Mouse (Mus musculus): ENCODE results near the gene Pom121l2.

The Pom121l2 gene

DNA sequence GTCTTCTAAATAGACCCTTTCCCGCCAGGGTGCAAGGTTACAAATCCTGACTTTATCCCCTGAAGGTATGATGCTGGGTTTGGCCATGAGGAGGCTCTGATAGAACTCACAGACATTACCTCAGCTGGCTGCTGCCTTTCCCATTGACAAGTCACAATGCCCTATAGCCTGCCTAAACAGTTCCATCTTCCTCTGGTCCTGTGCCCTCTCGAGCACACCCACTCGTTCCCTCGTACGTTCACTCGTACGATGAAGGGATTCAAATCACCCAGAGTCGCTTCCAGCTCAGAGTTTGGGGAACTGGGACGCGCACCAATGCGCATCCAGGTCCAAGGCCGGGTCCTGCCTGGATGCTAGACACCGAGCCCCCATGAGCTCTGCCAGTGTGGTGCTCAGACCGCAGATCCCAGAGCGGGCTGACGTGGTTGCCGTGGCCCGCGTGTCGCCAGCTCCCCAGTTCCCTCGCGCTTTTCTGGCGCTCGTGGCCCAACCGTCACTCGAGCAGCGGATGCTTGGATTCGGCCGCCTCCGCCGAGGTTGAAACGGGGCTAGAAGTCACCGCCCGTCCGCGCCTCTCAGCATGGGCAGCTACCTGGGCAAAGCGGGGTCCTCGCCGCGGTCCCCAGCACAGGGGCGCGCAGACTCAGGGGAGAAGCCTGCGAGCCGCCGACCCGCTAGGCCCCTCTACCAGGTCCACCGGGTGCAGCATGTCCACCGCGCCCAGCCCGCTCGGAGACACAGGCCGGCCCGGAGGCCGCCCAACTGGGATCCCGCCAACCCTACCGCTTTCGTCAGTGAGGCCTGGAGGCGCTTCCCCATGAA lies at the start of gene Pom121l2:
TSS of gene Pom121l2 (plus strand) at position 214 of the 822 bp plus-strand sequence.
- peak; percentile 97 for DNase-seq

DNA sequence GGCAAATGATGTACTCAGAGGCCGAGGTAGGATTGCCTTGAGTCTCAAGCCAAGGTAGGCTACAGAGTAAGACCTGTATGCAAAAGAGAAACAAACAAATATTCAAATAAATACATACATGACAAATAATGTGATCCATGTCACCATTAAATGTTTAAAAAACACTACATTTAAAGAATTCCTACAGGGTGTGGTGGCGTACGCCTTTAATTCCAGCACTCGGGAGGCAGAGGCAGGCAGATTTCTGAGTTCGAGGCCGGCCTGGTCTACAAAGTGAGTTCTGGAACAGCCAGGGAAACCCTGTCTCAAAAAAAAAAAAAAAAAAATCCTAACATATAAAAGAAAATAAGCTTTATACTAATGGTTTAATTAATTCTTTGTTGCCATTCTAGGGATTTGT lies 49.3 kb upstream of the Pom121l2 start:
- no peak for DNase-seq

DNA sequence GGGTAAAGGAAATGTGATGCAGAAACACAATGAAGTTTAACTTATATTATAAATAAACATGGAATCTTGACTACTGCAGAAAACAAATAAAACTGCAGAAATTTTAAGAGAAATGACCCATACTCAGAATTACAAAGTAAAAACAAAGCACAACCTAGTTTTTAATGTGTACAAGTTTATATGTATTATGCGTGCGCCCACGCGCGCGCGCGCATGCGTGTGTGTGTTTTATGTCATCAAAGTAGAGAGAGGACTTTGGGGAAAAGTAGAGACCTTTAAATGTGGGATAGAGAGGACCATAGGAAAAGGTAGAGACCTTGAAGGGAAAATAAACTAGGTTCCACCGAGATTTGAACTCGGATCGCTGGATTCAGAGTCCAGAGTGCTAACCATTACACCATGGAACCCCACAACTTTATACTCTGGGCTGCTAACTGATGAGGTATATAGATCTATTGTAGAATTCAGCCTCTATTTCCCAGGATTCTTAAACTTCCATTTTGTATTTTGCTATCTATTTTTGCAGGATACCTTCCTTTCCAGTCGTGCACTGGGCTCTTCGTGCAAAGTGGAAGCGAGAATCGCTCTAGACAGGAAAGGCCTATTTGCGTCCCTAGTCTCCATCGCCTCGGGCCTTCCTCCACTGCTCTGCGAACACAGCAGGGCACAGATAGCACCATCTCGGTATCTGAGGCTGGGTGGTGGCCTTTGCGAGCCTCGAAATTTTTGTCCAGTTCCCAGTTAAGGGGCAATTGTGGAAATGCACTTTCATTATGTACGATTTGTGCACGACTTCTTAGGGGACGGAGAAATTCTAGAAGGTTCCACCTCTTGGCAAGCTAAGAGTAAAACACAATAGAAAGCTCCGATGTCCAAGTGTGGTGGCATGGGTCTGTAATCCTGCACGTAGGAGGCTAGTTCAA lies 47.1 kb upstream of the Pom121l2 start:
- DNase-seq = no peak

DNA sequence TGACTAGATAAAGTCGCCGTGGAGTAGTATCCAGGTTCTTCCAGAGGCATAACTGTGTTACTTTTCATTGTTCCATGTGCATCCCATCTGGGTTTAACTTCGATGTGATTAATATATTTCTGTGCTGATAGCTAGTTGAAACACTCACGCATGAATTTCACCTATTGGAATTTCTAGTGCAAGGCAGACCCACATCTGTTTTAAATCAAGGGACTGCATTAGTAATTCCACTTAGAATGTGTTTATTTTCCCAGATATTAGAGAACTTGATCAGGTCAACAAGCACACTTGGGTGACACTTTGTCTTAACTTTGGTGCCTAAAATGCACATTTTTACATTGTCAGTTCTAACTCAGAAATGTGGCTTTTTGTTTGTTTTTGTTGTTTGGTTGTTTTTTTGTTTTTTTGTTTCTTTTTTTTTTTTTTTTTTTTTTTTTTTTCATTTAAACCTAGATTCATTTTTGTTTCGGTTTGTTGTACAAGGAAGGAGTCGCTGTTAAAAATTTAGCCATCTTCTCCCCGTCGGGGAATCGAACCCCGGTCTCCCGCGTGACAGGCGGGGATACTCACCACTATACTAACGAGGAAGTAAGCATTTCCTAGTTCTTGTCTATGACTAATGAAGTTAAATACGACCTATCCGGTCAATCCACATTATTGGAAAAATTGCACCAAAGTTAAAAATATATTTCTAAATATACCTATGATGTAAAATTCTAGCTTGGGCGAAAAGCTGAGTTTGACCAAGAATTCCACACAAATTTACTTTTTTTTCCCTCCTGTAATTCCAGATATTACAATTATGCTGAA lies 45.8 kb upstream of the Pom121l2 start:
- DNase-seq = peak; percentile 91

DNA sequence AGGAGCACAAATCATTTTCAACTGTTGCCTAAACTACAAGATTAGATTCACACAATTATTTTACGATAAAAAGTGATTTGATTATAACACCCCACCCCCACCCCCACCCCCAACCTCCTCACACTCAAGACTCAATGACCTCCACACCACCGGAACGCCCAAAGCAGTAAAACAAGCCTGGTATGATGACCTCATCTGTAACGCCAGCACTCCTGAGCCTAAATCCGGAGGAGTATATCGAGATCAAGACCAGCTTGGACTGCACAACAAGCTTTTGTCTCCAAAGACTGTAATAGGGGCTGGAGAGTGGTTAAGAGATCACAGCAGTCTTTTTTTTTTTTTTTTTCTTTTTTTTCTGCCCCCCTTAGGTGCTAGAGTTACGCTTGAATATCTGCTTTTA lies 45.2 kb upstream of the Pom121l2 start:
- DNase-seq = no peak

DNA sequence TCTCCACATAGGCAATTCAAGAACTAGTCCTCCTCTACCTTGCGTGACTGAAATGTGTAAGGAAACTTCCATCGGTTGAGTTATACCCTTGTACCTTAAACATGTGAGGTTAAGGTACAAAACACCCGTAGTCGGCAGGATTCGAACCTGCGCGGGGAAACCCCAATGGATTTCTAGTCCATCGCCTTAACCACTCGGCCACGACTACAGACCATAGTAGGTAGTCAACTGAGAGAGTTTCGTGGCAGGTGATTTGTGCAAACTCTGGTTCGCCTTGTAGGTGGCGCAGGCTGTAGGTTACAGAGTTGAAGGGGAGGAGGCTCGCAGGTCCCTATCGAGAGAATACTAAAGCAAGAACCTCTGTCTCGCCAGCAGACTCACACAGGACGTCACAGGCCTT lies 44.0 kb upstream of the Pom121l2 start:
- peak; percentile 92 for DNase-seq

DNA sequence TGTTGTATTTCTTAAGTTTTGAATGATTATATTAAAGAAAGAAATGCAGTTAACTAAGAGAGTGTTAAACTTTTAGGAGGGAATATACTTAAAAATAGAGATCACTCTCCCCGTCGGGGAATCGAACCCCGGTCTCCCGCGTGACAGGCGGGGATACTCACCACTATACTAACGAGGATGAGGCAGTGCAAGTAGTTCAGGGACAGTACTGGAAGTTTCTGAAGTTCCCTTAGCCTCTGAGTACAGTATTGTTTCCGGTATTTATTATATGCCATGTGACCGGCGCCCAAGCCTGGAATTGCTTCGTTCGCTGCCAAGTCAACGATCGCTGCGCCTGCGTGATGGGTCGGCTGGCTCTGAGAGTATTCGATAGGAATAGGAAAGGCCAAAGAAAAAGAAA lies 40.8 kb upstream of the Pom121l2 start:
- DNase-seq = peak; percentile 98

DNA sequence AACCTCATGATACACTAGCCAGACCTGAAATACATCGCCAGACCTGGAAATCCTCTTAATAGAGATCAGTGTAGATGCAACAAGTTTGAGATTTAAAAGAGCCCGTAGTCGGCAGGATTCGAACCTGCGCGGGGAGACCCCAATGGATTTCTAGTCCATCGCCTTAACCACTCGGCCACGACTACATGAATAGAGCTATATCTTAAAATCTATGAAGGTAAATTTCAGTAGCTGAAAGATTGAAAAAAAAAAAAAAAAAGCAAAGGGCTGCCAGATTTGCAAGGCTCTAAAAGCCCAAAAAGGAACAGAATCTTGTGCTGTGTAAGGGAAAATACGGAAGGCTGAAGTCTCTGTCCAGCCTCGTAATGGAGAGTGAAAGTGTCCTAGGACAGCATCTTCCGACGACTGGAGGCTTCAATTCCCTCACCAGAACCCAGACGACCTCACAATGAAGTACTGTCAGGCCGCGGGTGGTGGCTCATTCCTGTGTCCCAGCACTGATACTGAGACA lies 40.1 kb upstream of the Pom121l2 start:
- DNase-seq = peak; percentile 97

DNA sequence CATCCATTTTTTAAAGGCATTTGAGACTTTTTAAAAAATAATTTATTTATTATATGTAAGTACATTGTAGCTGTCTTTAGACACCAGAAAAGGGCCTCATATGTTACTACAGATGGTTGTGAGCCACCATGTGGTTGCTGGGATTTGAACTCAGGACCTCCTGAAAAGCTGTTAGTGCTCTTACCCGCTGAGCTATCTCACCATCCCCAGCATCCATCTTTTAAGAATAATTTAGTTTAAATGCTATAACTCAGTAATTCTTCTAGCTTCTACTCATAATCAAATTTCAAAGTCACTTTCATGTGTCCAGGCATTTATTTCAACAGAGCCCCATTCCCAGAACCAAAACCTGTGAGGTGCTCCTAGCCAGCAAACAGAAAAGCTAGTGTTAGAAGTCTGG lies 37.4 kb upstream of the Pom121l2 start:
- peak; percentile 17 for DNase-seq

DNA sequence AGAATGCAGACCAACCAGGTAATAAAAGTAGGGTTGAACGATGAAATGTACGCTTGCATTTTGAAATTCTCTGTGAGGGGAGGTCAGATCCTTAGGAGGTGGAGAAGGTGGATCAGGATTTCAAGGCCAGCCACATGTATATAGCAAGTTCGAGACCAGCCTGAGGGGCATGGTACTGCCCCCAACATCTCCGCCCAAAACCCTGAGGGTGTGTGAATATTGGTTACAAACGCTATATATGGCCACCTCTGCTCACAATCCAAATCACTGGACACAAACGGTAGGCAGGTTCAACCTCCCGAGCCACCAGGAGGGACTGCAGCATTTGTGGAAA lies 36.4 kb upstream of the Pom121l2 start:
- DNase-seq = no peak

DNA sequence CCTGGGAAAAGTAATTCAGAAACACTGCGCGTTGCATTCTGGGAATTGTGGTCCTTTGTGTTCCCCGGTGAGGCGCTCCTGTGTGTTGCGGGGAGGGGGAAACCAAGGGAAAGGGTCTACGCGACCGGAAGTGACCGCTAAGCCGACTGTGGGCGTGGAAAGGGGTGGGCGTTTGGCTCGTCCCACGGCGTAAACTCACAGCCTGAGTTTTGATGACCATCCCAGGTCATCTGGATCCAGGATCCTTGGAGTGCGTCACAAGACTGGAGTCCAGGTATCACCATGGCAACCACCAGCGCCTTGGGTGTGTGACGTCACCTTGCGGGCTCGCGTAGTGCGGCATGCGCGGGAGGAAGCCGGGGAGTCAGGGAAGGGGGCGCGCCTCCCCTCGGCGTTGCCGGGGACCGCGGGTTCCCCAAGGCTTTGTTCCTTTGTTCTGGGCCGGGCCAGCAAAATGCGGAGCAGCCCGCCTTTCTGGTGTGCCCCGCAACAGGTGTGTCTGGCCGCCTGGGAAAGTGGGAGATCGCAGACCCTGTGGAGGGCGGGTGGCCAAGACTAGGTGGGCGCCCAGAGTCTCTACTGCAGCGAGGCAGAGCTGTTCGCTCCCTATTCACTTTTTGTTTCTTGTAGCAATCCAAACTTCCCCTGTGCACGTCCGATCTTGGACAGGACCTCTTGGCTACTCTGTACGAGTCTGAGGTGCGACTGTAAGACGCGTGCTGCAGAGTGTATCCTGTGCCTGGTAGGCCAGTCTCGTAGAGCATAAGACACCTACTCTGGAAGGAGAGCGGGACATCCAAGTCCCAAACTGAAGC lies 35.9 kb upstream of the Pom121l2 start, which contains the start of gene Zfp184:
TSS of gene Zfp184 (plus strand) at position 169 of the 815 bp plus-strand sequence.
- peak; percentile 98 for DNase-seq

DNA sequence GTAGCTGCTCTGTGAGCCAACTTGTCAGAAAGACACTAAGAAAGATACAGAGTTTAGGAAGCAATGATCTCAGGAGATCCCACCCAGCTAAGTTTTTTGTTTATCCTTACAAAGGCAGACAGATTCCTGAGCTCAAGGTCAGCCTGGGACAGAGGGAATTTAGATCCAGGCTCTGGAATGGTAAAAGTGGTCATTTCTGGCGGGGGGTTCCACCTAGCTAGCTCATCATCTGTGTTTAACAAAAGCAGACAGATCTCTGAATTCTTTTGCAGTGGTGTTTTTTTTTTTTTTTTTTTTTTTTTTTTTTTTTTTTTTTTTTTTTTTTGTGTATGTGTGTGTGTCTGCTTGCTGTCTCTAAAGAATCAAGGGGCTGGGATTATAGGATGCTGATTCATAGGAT lies 11.7 kb upstream of the Pom121l2 start:
- DNase-seq = no peak

DNA sequence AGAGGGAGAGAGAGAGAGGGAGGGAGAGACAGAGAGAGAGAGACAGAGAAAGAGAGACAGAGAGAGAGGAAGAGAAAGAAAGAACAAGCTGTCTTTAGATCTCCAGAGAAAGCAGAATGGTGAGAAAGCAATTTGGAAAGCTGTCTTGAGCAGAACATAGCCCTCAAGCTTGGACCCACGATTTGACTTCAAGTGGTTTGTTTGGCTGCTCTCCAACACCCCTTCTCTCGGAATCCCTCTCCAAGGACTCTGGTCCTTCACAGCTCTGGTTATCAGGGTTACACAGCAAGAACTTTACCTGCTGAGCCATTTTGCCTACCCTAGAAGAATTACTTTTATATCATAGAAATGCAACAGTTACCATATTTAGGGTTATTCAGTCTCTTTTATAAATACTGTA lies 11.2 kb upstream of the Pom121l2 start:
- DNase-seq = no peak

DNA sequence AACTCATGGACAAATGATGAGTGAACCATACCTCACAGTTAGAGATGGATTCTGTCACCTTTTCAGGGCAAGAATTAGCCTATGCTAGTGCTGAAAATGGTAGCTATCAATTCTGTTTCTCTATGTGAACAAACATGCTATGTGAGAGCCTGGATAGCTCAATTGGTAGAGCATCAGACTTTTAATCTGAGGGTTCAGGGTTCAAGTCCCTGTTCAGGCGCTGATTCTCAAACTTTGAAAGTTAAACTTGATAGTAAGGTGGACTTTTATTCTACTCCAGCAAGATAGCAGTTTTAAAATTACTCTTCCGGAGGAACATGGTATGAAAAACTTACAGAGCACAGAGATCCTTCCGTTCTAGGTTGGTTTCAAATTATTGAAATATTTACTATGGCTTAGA lies 9.4 kb upstream of the Pom121l2 start:
- no peak for DNase-seq

DNA sequence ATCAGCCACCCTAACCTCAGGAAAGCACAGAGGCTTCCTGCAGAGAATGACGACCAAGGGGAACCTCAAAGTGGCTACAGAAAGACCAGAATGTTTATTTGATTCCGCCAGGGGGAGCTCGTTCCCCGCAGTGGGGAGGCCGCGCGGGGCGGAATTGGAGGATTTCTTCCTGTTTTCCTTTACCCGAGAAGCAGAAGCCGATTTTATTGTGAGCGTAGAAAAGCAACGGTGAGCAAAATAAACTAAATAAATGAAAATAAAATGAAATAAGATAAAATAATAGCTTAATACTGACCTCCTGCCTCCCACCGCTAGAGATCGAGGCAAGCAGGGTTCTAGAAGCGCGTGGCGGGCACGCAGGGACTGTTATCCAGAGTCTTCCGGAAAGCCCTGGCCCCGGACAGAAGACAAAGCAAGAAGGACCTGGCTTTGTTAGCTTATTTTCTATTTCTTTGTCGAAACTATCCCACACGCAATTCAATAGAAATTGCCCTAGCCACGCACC lies 6.7 kb upstream of the Pom121l2 start:
- DNase-seq = peak; percentile 97

DNA sequence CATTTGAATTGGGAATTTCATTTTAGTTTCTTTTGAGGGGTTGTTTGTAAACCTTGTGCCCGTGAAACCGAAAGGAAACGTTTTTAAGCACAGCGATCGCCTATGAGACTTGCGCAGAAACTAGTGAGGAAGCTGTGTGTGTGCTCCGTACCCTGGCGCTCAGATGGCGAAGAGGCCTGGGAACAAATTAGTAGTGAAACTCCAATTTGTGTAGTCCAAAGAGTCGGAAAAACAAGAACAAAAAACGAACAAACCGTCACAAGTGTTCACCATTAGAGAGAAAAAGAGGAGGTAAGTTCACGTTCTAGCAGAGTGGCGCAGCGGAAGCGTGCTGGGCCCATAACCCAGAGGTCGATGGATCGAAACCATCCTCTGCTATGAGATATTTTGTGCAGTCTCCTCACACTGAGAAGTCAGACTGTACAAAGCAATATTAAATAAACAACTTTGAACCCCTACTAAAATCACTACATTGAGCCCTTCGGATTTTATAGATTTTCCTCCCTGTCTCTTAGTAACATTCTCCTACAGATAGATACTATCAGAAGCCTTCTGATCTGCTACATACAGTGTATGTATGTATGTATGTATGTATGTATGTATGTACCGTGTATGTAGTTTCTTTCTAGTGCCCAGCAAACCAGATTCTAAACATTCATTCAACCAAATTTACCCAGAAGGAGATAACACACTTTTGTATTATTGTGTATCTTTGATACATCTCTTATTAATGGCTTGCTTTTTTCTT lies 6.1 kb upstream of the Pom121l2 start:
- peak; percentile 93 for DNase-seq

DNA sequence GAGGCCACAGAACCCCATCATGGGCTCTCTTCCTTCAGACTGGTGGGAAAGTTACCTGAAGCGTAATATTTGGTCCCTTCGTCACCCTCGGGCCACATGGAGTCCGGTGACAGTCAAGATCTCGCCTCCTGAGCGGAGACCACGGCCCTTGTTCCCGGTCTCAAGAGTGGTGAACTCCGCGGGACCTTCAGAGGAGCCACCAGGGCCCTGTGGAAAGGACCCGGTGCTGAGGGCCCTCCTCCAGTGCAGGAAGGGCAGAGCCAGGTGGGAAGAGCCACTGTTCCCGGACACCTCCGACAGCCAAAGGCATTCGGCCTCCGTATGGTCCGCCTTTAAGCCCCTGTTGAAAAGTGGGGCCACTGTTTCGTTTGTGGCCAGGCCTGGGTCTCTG lies 804 bp downstream of the Pom121l2 start:
- no peak for DNase-seq

DNA sequence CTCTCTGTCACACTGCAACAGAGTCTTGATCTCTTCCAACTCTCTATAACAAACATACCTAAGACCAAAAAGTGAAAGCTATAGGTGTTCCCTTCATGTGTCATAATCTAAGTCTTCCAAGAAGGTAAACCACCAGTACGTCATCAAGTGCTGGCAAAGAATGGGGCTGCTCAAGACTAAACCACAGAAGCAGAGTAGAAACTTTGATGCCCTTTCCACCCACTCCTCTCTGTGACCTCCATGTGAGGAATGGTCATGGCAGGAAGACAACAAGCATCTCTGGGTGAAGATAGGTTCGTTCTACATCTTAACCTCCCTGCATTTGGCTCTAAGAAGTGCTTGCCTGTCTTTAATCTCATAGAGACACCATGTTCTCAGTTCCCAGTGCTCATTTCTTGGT lies 3.5 kb downstream of the Pom121l2 start:
- no peak for DNase-seq

DNA sequence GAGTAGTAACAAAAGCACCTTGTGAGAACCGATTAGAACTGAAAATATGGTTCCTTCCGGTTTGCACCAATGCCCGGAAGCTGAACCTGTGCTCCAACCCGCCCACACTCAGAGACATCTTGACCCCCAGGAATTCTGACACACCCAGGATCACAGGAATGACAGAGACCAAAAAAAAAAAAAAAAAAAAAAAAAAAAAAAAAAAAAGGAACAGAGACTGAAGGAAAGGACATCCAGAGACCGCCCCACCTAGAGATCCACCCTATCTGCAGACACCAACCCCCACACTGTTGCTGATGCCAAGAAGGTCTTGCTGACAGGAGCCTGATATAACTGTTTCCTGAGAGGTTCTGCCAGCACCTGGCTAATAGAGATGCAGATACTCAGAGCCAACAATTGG lies 11.6 kb downstream of the Pom121l2 start:
- no peak for DNase-seq

DNA sequence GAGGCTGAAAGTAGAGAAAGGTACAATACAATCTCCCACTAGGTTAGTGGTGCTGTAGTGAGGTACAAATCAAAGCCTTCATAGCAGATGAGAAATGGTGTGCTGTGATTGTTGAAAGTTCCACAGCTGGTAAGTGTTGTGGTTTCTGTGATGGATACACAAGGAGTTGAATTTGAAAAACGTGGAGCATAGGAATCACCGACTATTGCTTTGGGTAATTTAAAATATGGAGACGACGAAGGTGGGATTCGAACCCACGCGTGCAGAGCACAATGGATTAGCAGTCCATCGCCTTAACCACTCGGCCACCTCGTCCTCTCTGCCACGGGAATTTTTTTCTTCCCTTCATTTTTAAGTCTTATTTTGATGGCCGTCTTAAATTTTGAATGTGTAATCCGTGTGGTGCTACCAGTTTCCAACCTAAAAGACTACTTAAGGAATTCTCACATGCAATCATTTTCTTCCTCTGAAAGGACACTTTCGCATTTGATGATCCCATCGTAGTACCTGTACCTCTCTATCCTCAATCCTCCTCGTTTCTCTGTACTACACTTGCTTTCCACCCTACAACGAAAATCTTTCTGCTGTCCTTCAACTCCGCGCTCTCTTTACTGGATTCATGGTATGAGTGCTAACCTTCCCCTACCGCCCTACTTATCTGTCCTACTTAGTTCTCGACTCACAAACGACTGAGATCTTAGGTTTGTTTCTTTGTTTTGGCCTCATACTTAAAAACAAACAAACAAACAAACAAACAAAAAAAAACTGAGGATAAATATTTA lies 13.2 kb downstream of the Pom121l2 start:
- no peak for DNase-seq

Data from heart, adult 11 months (tissue).